Mouse (Mus musculus) cerebellum, adult 2 months (tissue): ENCODE measurements around the gene Bcl6. TPM values are rescaled to one million over a fixed set of nuclear protein-coding genes. Genes with fewer than 3 reads are reported as not detected.

Source experiments
- DNase-seq, 2 experiments: peaks; one replicate each; pipeline ENCODE4 v3.0.0; 2021
- H3K27ac ChIP-seq: fragments of 200-500 bp; 2 replicates; pipeline ENCODE4 v1.5.1; 2012; ENCODE audit warnings: low read length, control low read depth, inconsistent platforms; ENCODE audit not compliant: insufficient read depth
- H3K27me3 ChIP-seq: fragments of 200-500 bp; 2 replicates; pipeline ENCODE4 v1.6.1; 2012; ENCODE audit warnings: inconsistent platforms, mild to moderate bottlenecking, low read length, moderate library complexity; ENCODE audit not compliant: control insufficient read depth, insufficient read depth
- H3K4me1 ChIP-seq: fragments of 200-500 bp; 2 replicates; pipeline ENCODE4 v1.6.1; 2011; ENCODE audit warnings: low read length; ENCODE audit not compliant: control insufficient read depth, insufficient read depth
- H3K4me3 ChIP-seq: fragments of 200-500 bp; replicated peaks from 2 replicates; pipeline ENCODE3; 2011; ENCODE audit warnings: mild to moderate bottlenecking, low read depth, low read length, control low read depth; ENCODE audit not compliant: insufficient read depth
- CTCF ChIP-seq: fragments of 200-500 bp; IDR thresholded peaks from 2 replicates; pipeline ENCODE4 v1.5.1; 2011; ENCODE audit warnings: low read depth, mild to moderate bottlenecking, control low read depth, low read length, moderate library complexity, borderline replicate concordance; ENCODE audit not compliant: insufficient read depth
- POLR2A ChIP-seq: fragments of 200-500 bp; IDR thresholded peaks from 2 replicates; pipeline ENCODE4 v1.6.1; 2011; ENCODE audit warnings: low read length, control low read depth, borderline replicate concordance; ENCODE audit not compliant: insufficient read depth
- WGBS: fragments of 180-500 bp; shearing (Covaris S2); methylation state at CpG from one replicate; pipeline ENCODE4 v1.1.7; 2018; 5-methylcytosine and 5-hydroxymethylcytosine counted together
- polyA plus RNA-seq: library from polyadenylated mRNA; depleted of rRNA; stranded (reverse); fragments of >200 nt; gene quantifications from 2 replicates; pipeline ENCODE4 v1.2.3, GENCODE M21; 2012

The Bcl6 gene
- polyA plus RNA-seq, 1 experiment, result 30.8 TPM

DNA sequence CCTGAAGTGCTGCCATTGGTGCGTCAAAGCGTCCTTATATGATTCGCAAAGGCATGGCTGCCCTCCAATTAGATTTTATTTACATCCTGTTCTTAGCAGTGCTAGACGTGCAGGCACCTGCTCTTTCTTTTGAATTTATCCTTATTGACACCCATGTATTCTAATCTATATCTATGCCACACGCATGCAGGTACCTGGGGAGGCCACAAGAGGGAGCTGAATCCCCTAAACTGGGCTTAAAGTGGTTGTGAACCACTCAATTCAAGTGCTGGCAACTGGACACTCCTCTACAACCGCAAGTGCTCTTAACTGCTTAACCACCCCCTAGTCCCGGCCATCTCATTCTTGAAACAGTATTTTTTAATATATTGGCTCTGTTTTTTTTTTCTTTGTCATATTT, 21.4 kb downstream of the Bcl6 start:
- H3K27ac ChIP-seq, result no peak overlapping the region
- TF ChIP-seq CTCF, result peak; percentile 59
- TF ChIP-seq POLR2A, result no peak
- DNase-seq, result no peak
- no peaks in the 10 kb centered on the region for H3K27me3 ChIP-seq
- H3K4me1 ChIP-seq, result no peaks in the 10 kb centered on the region
- WGBS, result 74% methylated on average over 7 of the region's 7 CpGs
- no peak overlapping the region for H3K4me3 ChIP-seq

DNA sequence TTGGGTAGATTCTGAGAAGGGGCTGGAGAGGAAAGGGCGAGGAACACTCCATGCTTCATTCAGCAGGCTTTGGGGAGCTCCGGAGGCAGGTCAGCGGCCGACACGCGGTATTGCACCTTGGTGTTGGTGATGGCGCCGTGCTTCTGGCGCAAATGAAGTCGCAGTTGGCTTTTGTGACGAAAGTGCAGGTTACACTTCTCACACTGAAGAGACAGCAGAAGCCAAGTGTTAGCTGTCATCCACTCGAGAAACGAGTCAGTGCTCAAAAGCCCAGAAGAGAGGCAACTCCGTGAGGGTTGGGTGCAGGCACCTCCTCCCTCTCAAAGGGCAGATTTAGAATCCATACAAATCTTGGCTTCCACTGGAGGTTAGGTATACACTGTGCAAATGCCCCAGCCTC, 22.6 kb downstream of the Bcl6 start:
- DNase-seq, result no peak
- TF ChIP-seq CTCF, result no peak
- TF ChIP-seq POLR2A, result no peak
- H3K4me1 ChIP-seq, result no peaks in the 10 kb centered on the region
- no peak overlapping the region for H3K27ac ChIP-seq
- 92% methylated on average over 14 of the region's 14 CpGs for WGBS
- H3K4me3 ChIP-seq, result no peak overlapping the region
- no peaks in the 10 kb centered on the region for H3K27me3 ChIP-seq

- Histone ChIP-seq H3K27ac (no peak overlapping the region), H3K27me3 (no peaks in the 10 kb centered on the region), H3K4me1 (no peaks in the 10 kb centered on the region), H3K4me3 (no peak overlapping the region)
- TF ChIP-seq CTCF, result no peak
- no peak for TF ChIP-seq POLR2A
- no peak for DNase-seq
- WGBS, result 64% methylated on average over 14 of the region's 14 CpGs
Measured at GRCm38 (mm10) chr16:23964706-23965367, 23.8 kb downstream of the Bcl6 start.

- TF ChIP-seq POLR2A (no peak), CTCF (no peak)
- peak in 1 of 2 experiments; percentile 36 for DNase-seq
- Histone ChIP-seq H3K27me3 (no peaks in the 10 kb centered on the region), H3K4me3 (no peak overlapping the region), H3K27ac (no peak overlapping the region), H3K4me1 (no peaks in the 10 kb centered on the region)
- 35% methylated on average over 22 of the region's 22 CpGs for WGBS
Measured at GRCm38 (mm10) chr16:23963896-23964668, 24.6 kb downstream of the Bcl6 start.

DNA sequence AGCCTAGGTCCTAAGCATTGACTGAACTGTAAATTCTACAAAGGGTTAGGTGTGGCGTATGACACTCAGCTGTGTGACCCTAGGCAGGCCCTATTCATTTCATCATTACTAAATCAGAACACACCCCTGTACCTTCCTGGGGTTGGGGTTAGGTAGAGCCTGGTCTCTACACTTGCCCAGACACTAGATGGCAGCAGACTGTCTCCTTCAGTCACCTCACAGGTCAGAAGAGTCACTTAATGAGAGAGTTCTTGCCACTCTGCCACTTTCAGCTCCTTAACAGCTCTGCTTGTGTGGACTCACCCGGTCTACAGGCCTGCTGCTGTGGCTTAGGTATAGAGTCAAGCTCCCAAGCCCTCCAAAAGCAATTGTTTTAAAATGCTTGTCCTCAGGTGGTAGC, 26.3 kb downstream of the Bcl6 start:
- DNase-seq, result peak in 1 of 2 experiments; percentile 30
- WGBS, result 91% methylated on average over 2 of the region's 2 CpGs

DNA sequence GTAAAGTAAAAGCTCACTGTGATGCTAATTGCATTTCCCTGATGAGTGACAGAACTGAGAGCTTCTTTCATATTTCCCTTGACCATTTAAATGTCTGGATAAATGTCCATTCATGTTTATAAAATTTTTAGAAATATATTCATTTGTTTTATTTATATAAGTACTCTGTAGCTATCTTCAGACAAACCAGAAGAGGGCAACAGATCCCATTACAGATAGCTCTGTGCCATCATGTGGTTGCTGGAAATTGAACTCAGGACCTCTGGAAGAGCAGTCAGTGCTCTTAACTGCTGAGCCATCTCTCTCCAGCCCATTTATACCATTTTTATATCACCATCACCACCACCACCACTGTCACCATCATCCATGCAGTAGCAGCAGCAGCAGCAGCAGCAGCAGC, 29.7 kb downstream of the Bcl6 start:
- no peaks in the 10 kb centered on the region for H3K4me1 ChIP-seq
- H3K4me3 ChIP-seq, result no peak overlapping the region
- no peak for DNase-seq
- H3K27me3 ChIP-seq, result no peaks in the 10 kb centered on the region
- no peak overlapping the region for H3K27ac ChIP-seq
- TF ChIP-seq CTCF, result no peak
- TF ChIP-seq POLR2A, result no peak

More for the DNA sequence above, 26.3 kb downstream of the Bcl6 start:
- H3K27me3 ChIP-seq, result no peaks in the 10 kb centered on the region
- H3K4me3 ChIP-seq, result no peak overlapping the region
- H3K4me1 ChIP-seq, result no peaks in the 10 kb centered on the region
- TF ChIP-seq CTCF (peak; percentile 74), POLR2A (no peak)
- no peak overlapping the region for H3K27ac ChIP-seq

DNA sequence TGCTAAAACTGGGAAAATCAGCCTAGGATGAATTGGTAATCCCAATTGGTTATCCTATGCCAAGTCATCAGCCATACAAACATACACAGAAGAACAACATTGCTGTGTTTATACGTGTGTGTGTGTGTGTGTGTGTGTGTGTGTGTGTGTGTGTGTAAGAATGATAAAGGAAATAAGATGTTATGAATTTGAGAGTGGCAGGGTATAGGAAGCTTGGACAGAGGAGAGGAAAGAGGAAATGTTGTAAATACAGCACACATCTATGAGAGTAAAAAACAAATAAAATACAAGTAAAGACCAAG, 34.7 kb downstream of the Bcl6 start:
- Histone ChIP-seq H3K4me3 (no peak overlapping the region), H3K27me3 (no peaks in the 10 kb centered on the region), H3K4me1 (no peaks in the 10 kb centered on the region), H3K27ac (no peak overlapping the region)
- TF ChIP-seq POLR2A (no peak), CTCF (no peak)
- WGBS, result 11% methylated on average over 1 of the region's 1 CpGs
- no peak for DNase-seq
